9 mouse cellular contexts compared by ENCODE assay signal in genomic region chr14:59625806-59626364, GRCm38 (mm10). TPM values are rescaled to one million over a fixed set of nuclear protein-coding genes. Genes with fewer than 3 reads are reported as not detected.
DNase-seq lines count a peak whose midpoint lies in the region; ATAC-seq lines count a peak whose summit lies in the region.
"Had no signal": no experiment of that assay in that cellular context is flagged by ENCODE, and none has a peak within 500 bp of the region (broad histone marks: within the 10 kb centered on the region; RNA-seq: fewer than 3 reads in every experiment).

No protein-coding gene starts in this region.

- peaks cover 31% of the 10 kb centered on the region for H3K4me1 ChIP-seq in midbrain, embryonic 15.5 days

- H3K9ac ChIP-seq in midbrain, embryonic 15.5 days, result peak overlapping the region; percentile 44

- 1% methylated on average over 50 of the region's 51 CpGs for WGBS in midbrain, embryonic 15.5 days

- H3K27ac ChIP-seq in midbrain, embryonic 15.5 days, result peak overlapping the region; percentile 73

- H3K4me3 ChIP-seq in midbrain, embryonic 15.5 days, result peak overlapping the region; percentile 65

- peak overlapping the region; percentile 79 for H3K4me2 ChIP-seq in midbrain, embryonic 15.5 days

- no peaks in the 10 kb centered on the region for H3K9me3 ChIP-seq in midbrain, embryonic 15.5 days

- intact Hi-C loops in left cerebral cortex, postnatal 36 days (cut with DNase I), result loop anchor here (5.0 kb wide), 1 partner anchor 316 kb away; no protein-coding TSS in a partner anchor

- 0 out of 2 replicates have a peak, but pooled peaks cover 10% of the 10 kb centered on the region for H3K27me3 ChIP-seq in midbrain, embryonic 15.5 days (replicated peaks)

- peak; percentile 61 for ATAC-seq in midbrain, embryonic 15.5 days (replicated peaks)

- no peaks in the 10 kb centered on the region for H3K36me3 ChIP-seq in midbrain, embryonic 15.5 days (replicated peaks)

- peak; percentile 51 for DNase-seq in ovary, postnatal 36 days (ENCODE audit: low spot score)
- DNase-seq in ovary, postnatal 14 days (ENCODE audit: low spot score), result no peak
- peak; percentile 67 for DNase-seq in embryo, embryonic 9.5 days (ENCODE audit: extremely low spot score)
- peak; percentile 41 to 70 for DNase-seq in gastrocnemius, postnatal 4 days (ENCODE audit: low spot score in 2 of 2)
- DNase-seq in left cerebral cortex, postnatal 36 days (ENCODE audit: low spot score in 2 of 2), result peak; percentile 22 to 35
- DNase-seq in T-cell, adult 2 months (ENCODE audit: low spot score), result no peak
- DNase-seq in adipocyte (ENCODE audit: low spot score), result no peak

RNA-seq across cellular contexts. Expression of gene Shisa2, which starts 0.8 kb away (rescaled TPM):
- 10 to 100 TPM; 72.4 to 88.9 TPM for total RNA-seq in gastrocnemius, postnatal 4 days (2021)
- total RNA-seq in left cerebral cortex, postnatal 36 days (2021), result 1 to 10 TPM; 2.1 to 2.7 TPM
- polyA plus RNA-seq in midbrain, embryonic 15.5 days (2015; fragmentation: Nextera tagmentation; extraction: Ambion mirVana), result 5.0 and 6.2 TPM in 2 replicates
- total RNA-seq: neutrophil, adult 5-6 weeks had no signal

RNA-seq across cellular contexts. Expression of gene Cdadc1, which starts 28.1 kb away (rescaled TPM):
- 10 to 100 TPM; 27.3 to 29.5 TPM for total RNA-seq in gastrocnemius, postnatal 4 days (2021)
- 10 to 100 TPM; 74.7 to 75.4 TPM for total RNA-seq in left cerebral cortex, postnatal 36 days (2021)
- 36.7 and 37.1 TPM in 2 replicates for polyA plus RNA-seq in midbrain, embryonic 15.5 days (2015; fragmentation: Nextera tagmentation; extraction: Ambion mirVana)

Comparison
In these comparisons a context has a peak if more than half of its experiments do, and no peak if none do; other contexts are left out.
1. DNase-seq: peak in ovary, postnatal 36 days (single experiment), embryo, embryonic 9.5 days (single experiment), gastrocnemius, postnatal 4 days (2 of 2) and left cerebral cortex, postnatal 36 days (2 of 2); none in ovary, postnatal 14 days (single experiment), T-cell, adult 2 months (single experiment) and adipocyte (single experiment).
2. RNA of gene Shisa2, which starts 0.8 kb away (total RNA-seq): 72.4 to 88.9 TPM in gastrocnemius, postnatal 4 days; 2.1 to 2.7 TPM in left cerebral cortex, postnatal 36 days; every median in the first group is over 10 times any median in the second.